Mouse (Mus musculus): ENCODE results near the gene Fer1l5. TPM values are rescaled to one million over a fixed set of nuclear protein-coding genes. Genes with fewer than 3 reads are reported as not detected.

The Fer1l5 gene
- polyA plus RNA-seq (2014; fragmentation: Nextera tagmentation; extraction: Ambion mirVana): 0.38 and 0.84 TPM in 2 replicates

DNA sequence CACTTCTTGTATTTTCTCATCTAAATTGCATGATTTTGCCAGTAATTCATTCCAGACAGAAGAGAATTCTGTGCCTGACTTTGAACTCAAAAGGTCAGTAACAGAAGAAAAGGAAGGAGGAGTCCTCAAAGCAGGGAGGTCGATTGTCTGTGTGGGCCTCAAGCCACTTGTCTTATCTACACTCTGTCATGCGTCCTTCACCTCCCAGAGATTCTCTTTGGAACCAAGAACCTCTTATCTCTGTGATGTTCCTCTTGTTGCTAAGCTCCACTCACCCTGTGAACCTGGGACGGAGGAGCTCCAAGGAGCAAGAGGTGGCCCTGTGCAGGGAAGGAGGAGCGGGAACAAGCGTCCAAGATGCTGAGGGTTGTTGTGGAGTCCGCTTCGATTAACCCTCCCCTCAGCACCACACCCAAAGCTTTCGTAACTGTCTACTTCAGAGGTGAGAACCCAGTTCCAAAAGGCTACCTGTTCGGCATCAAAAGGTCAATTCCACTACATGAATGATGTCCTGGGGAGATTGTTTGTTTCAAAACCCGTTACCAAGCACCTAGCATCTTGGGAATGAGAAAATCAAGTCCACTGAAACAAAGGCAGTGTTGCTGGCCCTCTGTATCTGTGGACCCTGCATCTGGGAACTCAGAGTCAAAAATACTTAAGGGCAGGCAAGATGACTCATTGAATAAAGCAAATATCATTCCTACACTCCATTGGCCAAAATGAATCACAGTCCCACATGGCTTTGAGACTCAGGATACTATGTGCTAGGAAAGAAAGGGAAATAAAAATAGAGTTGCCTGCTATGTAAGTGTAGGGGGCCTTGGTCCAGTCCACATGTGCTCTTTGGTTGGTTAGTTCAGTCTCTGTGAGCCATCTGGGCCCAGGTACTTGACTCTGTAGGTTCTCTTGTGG, at the start of gene Fer1l5:
Gene Fer1l5 (plus strand): TSS at position 358 of the 912 bp plus-strand sequence.
- no peak for ATAC-seq (replicated peaks; ENCODE audit: insufficient number of reproducible peaks, low FRiP score, low TSS enrichment)
- no peaks in the 10 kb centered on the region for H3K36me3 ChIP-seq (ENCODE audit: control insufficient read depth, insufficient read depth, low read length)
- 56% methylated on average over 10 of the region's 10 CpGs for WGBS (ENCODE audit: insufficient replicate concordance)
- H3K27ac ChIP-seq (ENCODE audit: low read depth, low read length): no peak within 1 kb of the TSS
- H3K4me3 ChIP-seq (ENCODE audit: low read depth, low read length): no peak within 1 kb of the TSS
- H3K4me2 ChIP-seq: no peak within 1 kb of the TSS
- H3K9ac ChIP-seq (ENCODE audit: low read depth, low read length): no peak within 1 kb of the TSS
- H3K9me3 ChIP-seq (replicated peaks; ENCODE audit: control insufficient read depth, low read length): no peaks in the 10 kb centered on the region
- peaks cover 9% of the 10 kb centered on the region for H3K4me1 ChIP-seq (ENCODE audit: control insufficient read depth, insufficient read depth, low read length)
- H3K27me3 ChIP-seq (ENCODE audit: control insufficient read depth, insufficient read depth, low read length): no peaks in the 10 kb centered on the region

DNA sequence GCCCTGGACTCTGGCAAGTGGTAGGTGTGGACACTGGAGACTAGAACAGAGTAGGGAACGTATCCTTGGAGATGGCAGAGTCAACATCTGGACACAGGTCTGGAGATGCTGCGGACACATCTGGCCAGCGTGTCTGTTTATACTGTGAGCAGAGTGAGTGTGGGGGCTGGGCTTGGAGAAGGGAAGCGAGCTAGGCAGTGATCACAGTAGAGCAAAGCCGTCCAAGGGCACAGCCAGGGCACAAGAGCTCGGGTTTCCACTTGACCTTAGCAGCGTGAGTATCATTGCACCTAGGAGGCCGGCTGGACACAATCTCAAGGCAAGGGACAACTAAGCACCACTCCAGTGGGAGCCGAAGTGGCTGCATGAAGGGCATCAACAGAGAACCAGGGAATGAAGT, 49.0 kb upstream of the Fer1l5 start:
- H3K9me3 ChIP-seq (replicated peaks; ENCODE audit: control insufficient read depth, low read length): no peaks in the 10 kb centered on the region
- no peak for ATAC-seq (replicated peaks; ENCODE audit: insufficient number of reproducible peaks, low FRiP score, low TSS enrichment)

GRCm38 (mm10) chr1:36323746-36324448, 48.2 kb upstream of the Fer1l5 start:
- H3K9ac ChIP-seq (ENCODE audit: low read depth, low read length): no peak overlapping the region
- no peak for ATAC-seq (replicated peaks; ENCODE audit: insufficient number of reproducible peaks, low FRiP score, low TSS enrichment)
- no peaks in the 10 kb centered on the region for H3K9me3 ChIP-seq (replicated peaks; ENCODE audit: control insufficient read depth, low read length)
- 0 out of 2 replicates have a peak, but pooled peaks cover 9% of the 10 kb centered on the region for H3K4me1 ChIP-seq (ENCODE audit: control insufficient read depth, insufficient read depth, low read length)
- H3K27me3 ChIP-seq (ENCODE audit: control insufficient read depth, insufficient read depth, low read length): no peaks in the 10 kb centered on the region
- H3K4me2 ChIP-seq: no peak overlapping the region
- 44% methylated on average over 8 of the region's 8 CpGs for WGBS (ENCODE audit: insufficient replicate concordance)
- no peak overlapping the region for H3K4me3 ChIP-seq (ENCODE audit: low read depth, low read length)
- H3K36me3 ChIP-seq (ENCODE audit: control insufficient read depth, insufficient read depth, low read length): peaks cover 3% of the 10 kb centered on the region; the same call in 1 of the 2 replicates
- H3K27ac ChIP-seq (ENCODE audit: low read depth, low read length): no peak overlapping the region

More for the DNA sequence above, 49.0 kb upstream of the Fer1l5 start:
- no peak overlapping the region for H3K4me3 ChIP-seq (ENCODE audit: low read depth, low read length)
- WGBS (ENCODE audit: insufficient replicate concordance): 42% methylated on average over 9 of the region's 9 CpGs
- no peak overlapping the region for H3K27ac ChIP-seq (ENCODE audit: low read depth, low read length)
- H3K36me3 ChIP-seq (ENCODE audit: control insufficient read depth, insufficient read depth, low read length): peaks cover 3% of the 10 kb centered on the region; the same call in 1 of the 2 replicates
- 0 out of 2 replicates have a peak, but pooled peaks cover 9% of the 10 kb centered on the region for H3K4me1 ChIP-seq (ENCODE audit: control insufficient read depth, insufficient read depth, low read length)
- no peaks in the 10 kb centered on the region for H3K27me3 ChIP-seq (ENCODE audit: control insufficient read depth, insufficient read depth, low read length)
- H3K9ac ChIP-seq (ENCODE audit: low read depth, low read length): no peak overlapping the region
- no peak overlapping the region for H3K4me2 ChIP-seq

DNA sequence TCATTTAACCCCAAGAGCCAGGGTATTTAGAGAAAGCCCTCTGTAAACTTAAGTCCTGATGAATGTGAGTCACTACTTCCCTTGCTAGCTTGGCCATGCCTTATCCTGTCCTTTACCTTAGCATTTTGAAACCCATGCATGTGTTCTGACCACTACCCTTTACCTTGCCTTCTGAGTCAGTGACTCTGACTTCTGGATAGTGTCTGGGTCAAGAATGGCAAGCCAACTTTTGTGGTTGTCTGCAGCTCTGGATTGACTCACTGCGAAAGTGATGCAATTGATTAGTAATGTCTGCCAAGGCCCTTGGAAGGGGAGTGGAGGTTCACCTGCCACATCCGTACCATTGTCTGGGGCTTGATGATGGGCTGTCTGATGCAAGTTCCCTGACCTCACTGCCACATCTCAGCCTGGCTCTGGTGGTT, 46.2 kb upstream of the Fer1l5 start:
- Histone ChIP-seq H3K27ac (ENCODE audit: low read depth, low read length) (no peak overlapping the region), H3K36me3 (ENCODE audit: control insufficient read depth, insufficient read depth, low read length) (no peaks in the 10 kb centered on the region), H3K9ac (ENCODE audit: low read depth, low read length) (no peak overlapping the region), H3K4me1 (ENCODE audit: control insufficient read depth, insufficient read depth, low read length) (0 out of 2 replicates have a peak, but pooled peaks cover 9% of the 10 kb centered on the region), H3K4me3 (ENCODE audit: low read depth, low read length) (no peak overlapping the region), H3K27me3 (ENCODE audit: control insufficient read depth, insufficient read depth, low read length) (no peaks in the 10 kb centered on the region), H3K4me2 (no peak overlapping the region), H3K9me3 (replicated peaks; ENCODE audit: control insufficient read depth, low read length) (no peaks in the 10 kb centered on the region)
- ATAC-seq (replicated peaks; ENCODE audit: insufficient number of reproducible peaks, low FRiP score, low TSS enrichment): no peak
- 76% methylated on average over 2 of the region's 2 CpGs for WGBS (ENCODE audit: insufficient replicate concordance)

DNA sequence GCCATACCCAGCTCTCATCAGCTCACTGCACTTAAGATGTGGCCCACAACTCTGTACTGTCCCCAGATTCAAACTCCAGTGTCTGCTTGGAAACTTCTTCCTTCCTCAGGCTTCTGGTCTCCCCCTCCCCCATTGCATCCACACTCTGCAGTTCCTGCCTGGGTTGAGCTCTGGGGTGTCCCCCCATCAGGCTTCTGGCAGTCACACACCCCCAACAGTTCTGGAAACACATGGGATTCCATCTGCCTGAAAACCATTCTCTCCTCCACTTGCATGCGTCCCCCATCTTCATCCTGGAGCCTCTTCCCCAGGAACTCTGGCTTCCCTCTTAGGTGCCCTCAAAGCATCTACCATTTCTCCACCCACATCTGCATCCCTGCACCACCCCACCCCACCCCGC, 45.3 kb upstream of the Fer1l5 start:
- no peak overlapping the region for H3K9ac ChIP-seq (ENCODE audit: low read depth, low read length)
- no peak overlapping the region for H3K27ac ChIP-seq (ENCODE audit: low read depth, low read length)
- ATAC-seq (replicated peaks; ENCODE audit: insufficient number of reproducible peaks, low FRiP score, low TSS enrichment): no peak
- H3K4me2 ChIP-seq: no peak overlapping the region
- H3K36me3 ChIP-seq (ENCODE audit: control insufficient read depth, insufficient read depth, low read length): no peaks in the 10 kb centered on the region
- no peaks in the 10 kb centered on the region for H3K9me3 ChIP-seq (replicated peaks; ENCODE audit: control insufficient read depth, low read length)
- WGBS (ENCODE audit: insufficient replicate concordance): 88% methylated on average over 2 of the region's 2 CpGs
- H3K4me3 ChIP-seq (ENCODE audit: low read depth, low read length): no peak overlapping the region
- H3K4me1 ChIP-seq (ENCODE audit: control insufficient read depth, insufficient read depth, low read length): 0 out of 2 replicates have a peak, but pooled peaks cover 9% of the 10 kb centered on the region
- H3K27me3 ChIP-seq (ENCODE audit: control insufficient read depth, insufficient read depth, low read length): no peaks in the 10 kb centered on the region

DNA sequence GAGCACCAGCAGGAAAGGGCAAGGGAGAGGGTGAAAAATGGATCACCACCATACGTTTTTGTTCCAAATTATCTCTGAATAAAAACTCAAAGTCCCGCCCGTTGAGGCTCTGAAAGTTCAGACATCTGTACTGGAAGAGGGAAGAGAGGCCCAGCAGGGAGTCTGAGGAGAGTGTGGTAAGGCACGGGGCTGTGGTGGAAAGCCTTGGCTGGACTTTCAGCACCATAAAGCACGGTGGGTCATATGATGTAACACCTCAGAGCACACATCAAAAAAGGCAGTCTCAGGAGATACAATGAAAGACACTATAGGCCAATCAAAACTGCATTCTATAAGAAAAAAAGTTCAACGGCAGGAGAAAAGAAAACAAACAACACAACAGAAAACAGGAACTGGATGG, 40.3 kb upstream of the Fer1l5 start:
- Histone ChIP-seq H3K4me2 (no peak overlapping the region), H3K27ac (ENCODE audit: low read depth, low read length) (no peak overlapping the region), H3K27me3 (ENCODE audit: control insufficient read depth, insufficient read depth, low read length) (no peaks in the 10 kb centered on the region), H3K4me3 (ENCODE audit: low read depth, low read length) (no peak overlapping the region), H3K9me3 (replicated peaks; ENCODE audit: control insufficient read depth, low read length) (no peaks in the 10 kb centered on the region), H3K36me3 (ENCODE audit: control insufficient read depth, insufficient read depth, low read length) (peaks cover 10% of the 10 kb centered on the region), H3K9ac (ENCODE audit: low read depth, low read length) (no peak overlapping the region), H3K4me1 (ENCODE audit: control insufficient read depth, insufficient read depth, low read length) (no peaks in the 10 kb centered on the region)
- 74% methylated on average over 6 of the region's 6 CpGs for WGBS (ENCODE audit: insufficient replicate concordance)
- no peak for ATAC-seq (replicated peaks; ENCODE audit: insufficient number of reproducible peaks, low FRiP score, low TSS enrichment)

DNA sequence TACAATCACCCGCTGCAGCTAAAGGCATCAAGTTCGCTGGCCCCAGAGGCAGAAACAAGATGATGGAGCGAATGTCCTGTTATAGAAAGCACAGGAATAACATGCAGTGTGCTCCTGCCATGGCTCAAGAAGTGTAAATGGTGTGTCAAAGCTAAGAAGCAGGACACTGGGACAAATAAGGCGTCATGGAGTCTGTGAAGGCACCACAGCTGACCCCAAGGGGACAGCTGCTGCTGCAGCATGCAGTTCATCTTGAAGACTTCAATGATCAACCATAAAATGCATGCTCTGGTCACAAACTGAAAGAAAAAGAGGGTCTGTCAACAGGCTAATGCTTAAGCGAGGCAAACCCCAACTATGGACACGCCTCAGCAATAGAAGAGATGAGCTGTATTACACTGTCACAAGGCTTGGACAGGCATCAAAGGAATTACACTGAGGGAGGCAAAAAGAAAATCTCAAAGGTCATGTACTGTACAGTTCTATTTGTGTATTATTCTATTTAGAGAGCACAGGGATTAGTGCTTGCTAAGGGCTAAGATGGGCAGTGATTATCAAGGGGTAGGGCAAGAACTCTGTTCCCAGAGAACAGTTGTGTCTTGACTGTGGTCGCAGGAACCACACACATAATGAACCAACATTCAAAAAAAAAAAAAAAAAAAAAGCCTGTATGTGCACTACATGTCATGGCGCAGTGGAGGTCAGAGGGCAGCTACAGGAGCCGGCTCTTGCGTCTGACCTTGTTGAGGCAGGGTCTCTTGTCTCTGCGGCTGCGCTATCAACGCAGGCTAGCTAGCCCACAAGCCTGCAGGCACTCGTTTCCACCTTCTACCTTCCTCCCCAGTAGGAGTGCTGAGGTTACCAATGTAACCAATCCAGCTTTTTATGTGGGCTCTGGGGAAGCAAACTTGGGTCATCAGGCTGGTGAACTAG, 38.9 kb upstream of the Fer1l5 start:
- Histone ChIP-seq H3K4me2 (no peak overlapping the region), H3K4me1 (ENCODE audit: control insufficient read depth, insufficient read depth, low read length) (no peaks in the 10 kb centered on the region), H3K9ac (ENCODE audit: low read depth, low read length) (no peak overlapping the region), H3K27ac (ENCODE audit: low read depth, low read length) (peak overlapping the region; percentile 29; the same call in 1 of the 2 replicates), H3K36me3 (ENCODE audit: control insufficient read depth, insufficient read depth, low read length) (peaks cover 21% of the 10 kb centered on the region), H3K4me3 (ENCODE audit: low read depth, low read length) (no peak overlapping the region), H3K9me3 (replicated peaks; ENCODE audit: control insufficient read depth, low read length) (no peaks in the 10 kb centered on the region), H3K27me3 (ENCODE audit: control insufficient read depth, insufficient read depth, low read length) (no peaks in the 10 kb centered on the region)
- 78% methylated on average over 14 of the region's 14 CpGs for WGBS (ENCODE audit: insufficient replicate concordance)
- ATAC-seq (replicated peaks; ENCODE audit: insufficient number of reproducible peaks, low FRiP score, low TSS enrichment): no peak

GRCm38 (mm10) chr1:36342547-36342946, 29.5 kb upstream of the Fer1l5 start:
- no peak for ATAC-seq (replicated peaks; ENCODE audit: insufficient number of reproducible peaks, low FRiP score, low TSS enrichment)
- Histone ChIP-seq H3K4me1 (ENCODE audit: control insufficient read depth, insufficient read depth, low read length) (no peaks in the 10 kb centered on the region), H3K9me3 (replicated peaks; ENCODE audit: control insufficient read depth, low read length) (no peaks in the 10 kb centered on the region), H3K4me2 (no peak overlapping the region), H3K4me3 (ENCODE audit: low read depth, low read length) (no peak overlapping the region), H3K27ac (ENCODE audit: low read depth, low read length) (no peak overlapping the region), H3K27me3 (ENCODE audit: control insufficient read depth, insufficient read depth, low read length) (no peaks in the 10 kb centered on the region), H3K9ac (ENCODE audit: low read depth, low read length) (no peak overlapping the region), H3K36me3 (ENCODE audit: control insufficient read depth, insufficient read depth, low read length) (peaks cover 59% of the 10 kb centered on the region)
- 88% methylated on average over 6 of the region's 6 CpGs for WGBS (ENCODE audit: insufficient replicate concordance)

All from heart, embryonic 11.5 days (tissue).